Mouse (Mus musculus) cerebellum, postnatal 36 days (tissue): ENCODE results near the gene Dennd2c.
A peak's percentile ranks its signal among the peaks of the same experiment; 100 is the strongest.
"Not testable (repeated sequence)": the region's sequence is repeated elsewhere in the genome, so short reads cannot be mapped to it uniquely, and the experiment has no call there.

Source experiments
- DNase-seq, 2 experiments: peaks; one replicate each; pipeline ENCODE4 v3.0.0; 2021 to 2022; ENCODE audit warnings: mixed read lengths in 2 of 2

Gene Dennd2c

GRCm38 (mm10) chr3:103171505-103172267, 69.3 kb downstream of the Dennd2c start, which contains the start of gene Bcas2:
Bcas2 (plus strand) TSS chr3:103171655.
- DNase-seq, result peak; percentile 99

- DNase-seq, result no peak
These were observed 70.2 kb downstream of the Dennd2c start for GRCm38 (mm10) chr3:103172615-103173014.

GRCm38 (mm10) chr3:103176740-103177139, 74.3 kb downstream of the Dennd2c start:
- DNase-seq, result no peak

GRCm38 (mm10) chr3:103179527-103179926, 77.1 kb downstream of the Dennd2c start:
- no peak for DNase-seq

- no peak for DNase-seq
These were observed 78.8 kb downstream of the Dennd2c start for GRCm38 (mm10) chr3:103181171-103181570.

GRCm38 (mm10) chr3:103182821-103183220, 80.4 kb downstream of the Dennd2c start:
- no peak for DNase-seq

GRCm38 (mm10) chr3:103184467-103184866, 82.1 kb downstream of the Dennd2c start:
- DNase-seq, result not testable (repeated sequence)

GRCm38 (mm10) chr3:103188451-103188850, 86.0 kb downstream of the Dennd2c start:
- DNase-seq, result no peak

- DNase-seq, result no peak
These were observed 86.5 kb downstream of the Dennd2c start for GRCm38 (mm10) chr3:103188856-103189255.

GRCm38 (mm10) chr3:103192161-103192560, 89.8 kb downstream of the Dennd2c start:
- no peak for DNase-seq

GRCm38 (mm10) chr3:103193186-103193585, 90.8 kb downstream of the Dennd2c start:
- DNase-seq, result no peak

- DNase-seq, result no peak
These were observed 94.0 kb downstream of the Dennd2c start for GRCm38 (mm10) chr3:103196320-103196823.

- DNase-seq, result no peak
These were observed 97.0 kb downstream of the Dennd2c start for GRCm38 (mm10) chr3:103199386-103199785.

- DNase-seq, result not testable (repeated sequence)
These were observed 98.7 kb downstream of the Dennd2c start for GRCm38 (mm10) chr3:103201105-103201504.

- DNase-seq, result no peak
These were observed 101.2 kb downstream of the Dennd2c start for GRCm38 (mm10) chr3:103203554-103203953.

GRCm38 (mm10) chr3:103204445-103204844, 102.0 kb downstream of the Dennd2c start:
- no peak for DNase-seq

- DNase-seq, result no peak
These were observed 104.0 kb downstream of the Dennd2c start for GRCm38 (mm10) chr3:103206393-103206792.

GRCm38 (mm10) chr3:103207749-103208148, 105.3 kb downstream of the Dennd2c start:
- no peak for DNase-seq

- DNase-seq, result no peak
These were observed 105.8 kb downstream of the Dennd2c start for GRCm38 (mm10) chr3:103208237-103208636.

GRCm38 (mm10) chr3:103211101-103211500, 108.7 kb downstream of the Dennd2c start:
- DNase-seq, result no peak

GRCm38 (mm10) chr3:103212142-103212541, 109.7 kb downstream of the Dennd2c start:
- DNase-seq, result no peak

- no peak for DNase-seq
These were observed 111.1 kb downstream of the Dennd2c start for GRCm38 (mm10) chr3:103213537-103213936.

GRCm38 (mm10) chr3:103214593-103215285, 112.3 kb downstream of the Dennd2c start:
- DNase-seq, result no peak

- DNase-seq, result not testable (repeated sequence)
These were observed 113.0 kb downstream of the Dennd2c start for GRCm38 (mm10) chr3:103215399-103215798.
